Mouse (Mus musculus): ENCODE data around the gene Ccsap.

- TF ChIP-seq ZC3H11A (IDR thresholded peaks at IDR 0.05; ENCODE audit: borderline replicate concordance, low read depth, low read length) (no peak), HCFC1 (IDR thresholded peaks at IDR 0.05; ENCODE audit: borderline replicate concordance, insufficient read depth, low read length) (no peak)
Measured at GRCm38 (mm10) chr8:123891271-123891670, 31.3 kb upstream of the Ccsap start.
